ENCODE assay signal across 9 mouse cellular contexts in the genomic region with DNA sequence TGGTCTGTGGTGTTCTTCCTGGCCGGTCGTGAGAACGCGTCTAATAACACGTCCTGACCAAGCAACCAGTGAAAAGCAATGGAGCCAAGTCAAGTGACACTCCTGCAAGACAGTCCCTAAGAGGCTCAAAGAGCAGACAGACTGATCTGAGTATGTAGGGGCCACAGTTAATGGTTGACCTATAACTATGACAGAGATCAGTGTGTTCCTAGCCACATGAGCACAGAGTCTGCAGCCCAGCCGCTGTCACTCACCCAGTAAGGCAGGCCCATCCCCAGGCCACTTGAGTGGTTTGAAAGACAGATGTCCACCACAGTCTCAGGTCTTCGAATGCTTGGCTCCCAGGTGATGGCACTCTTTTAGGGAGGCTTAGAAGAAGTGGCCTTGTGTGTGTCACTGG.
"Had no signal": no experiment of that assay in that cellular context is flagged by ENCODE, and none has a peak within 500 bp of the region (broad histone marks: within the 10 kb centered on the region; RNA-seq: fewer than 3 reads in every experiment).

No protein-coding gene starts in this region.

- H3K4me1 ChIP-seq: intestine, embryonic 15.5 days; midbrain, embryonic 13.5 days had no signal

- H3K27ac ChIP-seq: hindbrain, embryonic 14.5 days; intestine, embryonic 15.5 days; left cerebral cortex, adult 2 months; limb, embryonic 10.5 days; midbrain, embryonic 13.5 days; neural tube, embryonic 15.5 days had no signal

- H3K9ac ChIP-seq: hindbrain, embryonic 14.5 days; intestine, embryonic 15.5 days; midbrain, embryonic 13.5 days; neural tube, embryonic 15.5 days had no signal

- DNase-seq: right cerebral cortex, adult 18-20 months; right cerebral cortex, postnatal 25 days; thymus, postnatal 36 days had no signal

- H3K4me3 ChIP-seq: intestine, embryonic 15.5 days; left cerebral cortex, adult 2 months; limb, embryonic 10.5 days; midbrain, embryonic 13.5 days; neural tube, embryonic 15.5 days had no signal

- H3K4me2 ChIP-seq: hindbrain, embryonic 14.5 days; intestine, embryonic 15.5 days; midbrain, embryonic 13.5 days; neural tube, embryonic 15.5 days had no signal

- H3K27me3 ChIP-seq: intestine, embryonic 15.5 days; midbrain, embryonic 13.5 days; neural tube, embryonic 15.5 days had no signal

- H3K36me3 ChIP-seq: intestine, embryonic 15.5 days; midbrain, embryonic 13.5 days; neural tube, embryonic 15.5 days had no signal

- H3K9me3 ChIP-seq: intestine, embryonic 15.5 days; midbrain, embryonic 13.5 days; neural tube, embryonic 15.5 days had no signal

- ATAC-seq: intestine, embryonic 15.5 days; midbrain, embryonic 13.5 days had no signal
